Comparison of ENCODE assay signal across 18 mouse cellular contexts in the genomic region with DNA sequence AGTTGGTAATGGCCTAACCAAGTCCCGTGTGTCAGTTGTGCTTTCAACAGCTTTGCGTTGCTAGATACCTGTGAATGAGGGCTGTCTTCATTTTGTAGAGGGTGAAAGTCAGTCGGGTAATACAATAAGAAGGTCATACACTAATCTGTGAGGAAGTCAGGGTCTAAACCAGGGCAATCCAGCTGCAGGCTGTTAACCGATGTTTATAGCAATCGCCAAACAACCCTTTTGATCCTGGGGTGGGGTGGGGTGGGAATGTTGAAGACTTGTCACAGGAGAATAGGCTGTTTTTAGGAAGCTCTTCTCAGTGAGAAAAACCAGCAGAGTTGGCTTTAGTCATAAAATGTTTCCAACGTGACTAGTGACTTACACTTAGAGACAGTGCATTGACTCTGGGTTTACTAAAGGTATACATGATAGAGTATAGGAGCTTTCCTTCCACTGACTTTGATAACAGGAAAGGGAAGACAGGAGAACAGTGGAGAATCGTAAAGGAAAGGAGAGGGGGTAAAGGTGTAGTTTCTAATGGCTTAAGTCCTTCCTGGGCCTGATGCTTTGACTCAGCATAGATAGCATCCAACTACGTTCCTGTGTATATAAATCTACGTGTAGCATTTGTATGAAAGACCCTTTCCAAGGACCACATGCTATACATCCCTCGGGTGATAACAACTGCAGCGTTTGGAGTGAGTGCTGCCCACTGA.
DNase-seq lines count a peak whose midpoint lies in the region; ATAC-seq and TF ChIP-seq lines count a peak whose summit lies in the region.
"Had no signal": no experiment of that assay in that cellular context is flagged by ENCODE, and none has a peak within 500 bp of the region (broad histone marks: within the 10 kb centered on the region; RNA-seq: fewer than 3 reads in every experiment).

No protein-coding gene starts in this region.

- no peak for ATAC-seq in heart, embryonic 13.5 days (ENCODE audit: extremely low read depth, insufficient number of reproducible peaks, low FRiP score, low TSS enrichment)
- peak; percentile 69; the same call in 1 of the 2 replicates for ATAC-seq in stomach, embryonic 15.5 days (ENCODE audit: insufficient read depth, low FRiP score, low read depth)
- no peak for ATAC-seq in stomach, postnatal 0 days (ENCODE audit: low FRiP score, low TSS enrichment)
- peak; percentile 37; the same call in 1 of the 2 replicates for ATAC-seq in intestine, postnatal 0 days
- ATAC-seq: midbrain, embryonic 16.5 days had no signal

- H3K27me3 ChIP-seq in heart, embryonic 13.5 days (replicated peaks) = no peaks in the 10 kb centered on the region
- H3K27me3 ChIP-seq in stomach, embryonic 15.5 days (replicated peaks) = no peaks in the 10 kb centered on the region
- no peaks in the 10 kb centered on the region for H3K27me3 ChIP-seq in stomach, postnatal 0 days (ENCODE audit: control insufficient read depth, insufficient read depth, low read length)
- no peaks in the 10 kb centered on the region for H3K27me3 ChIP-seq in intestine, postnatal 0 days (replicated peaks; ENCODE audit: control insufficient read depth, insufficient read depth, low read length)
- no peaks in the 10 kb centered on the region for H3K27me3 ChIP-seq in small intestine, adult 2 months (ENCODE audit: control insufficient read depth, insufficient read depth, low read length)

- H3K4me2 ChIP-seq in heart, embryonic 13.5 days = no peak overlapping the region
- 0 out of 2 replicates have a peak overlapping the region, but pooled peaks have one; percentile 2 for H3K4me2 ChIP-seq in stomach, embryonic 15.5 days
- H3K4me2 ChIP-seq in stomach, postnatal 0 days (replicated peaks; ENCODE audit: low read depth) = no peak overlapping the region
- H3K4me2 ChIP-seq in intestine, postnatal 0 days (replicated peaks; ENCODE audit: low read depth) = no peak overlapping the region

- no peak for TF ChIP-seq CTCF in stomach, postnatal 0 days (IDR thresholded peaks at IDR 0.05; ENCODE audit: low read depth)
- no peak for TF ChIP-seq CTCF in intestine, postnatal 0 days (IDR thresholded peaks at IDR 0.05; ENCODE audit: low read depth)
- TF ChIP-seq CTCF in small intestine, adult 2 months (IDR thresholded peaks at IDR 0.05; ENCODE audit: extremely low read depth, insufficient read length, insufficient replicate concordance, low read depth, low read length) = no peak
- no peak for TF ChIP-seq CTCF in lung, adult 2 months (IDR thresholded peaks at IDR 0.05; ENCODE audit: insufficient read depth, low read length)

- DNase-seq in heart, postnatal 10 days = no peak
- DNase-seq in stomach, postnatal 0 days (ENCODE audit: low spot score) = no peak
- no peak for DNase-seq in lung, adult 2 months
- DNase-seq in embryo, embryonic 10.5 days (ENCODE audit: low spot score) = no peak
- DNase-seq: adrenal gland, postnatal 10 days; cerebellum, adult 2 months; gastrocnemius, postnatal 36 days; kidney, postnatal 25 days; layer of hippocampus, adult 9-11 months; lung, adult 18-20 months; right cerebral cortex, postnatal 25 days had no signal

- peaks cover 52% of the 10 kb centered on the region for H3K4me1 ChIP-seq in heart, embryonic 13.5 days
- H3K4me1 ChIP-seq in stomach, embryonic 15.5 days = peaks cover 10% of the 10 kb centered on the region; the same call in 1 of the 2 replicates
- H3K4me1 ChIP-seq in stomach, postnatal 0 days (replicated peaks; ENCODE audit: control insufficient read depth, insufficient read depth) = no peaks in the 10 kb centered on the region
- H3K4me1 ChIP-seq in intestine, postnatal 0 days (replicated peaks; ENCODE audit: control insufficient read depth, insufficient read depth, low read length) = peaks cover 14% of the 10 kb centered on the region
- H3K4me1 ChIP-seq in small intestine, adult 2 months (ENCODE audit: control insufficient read depth, insufficient read depth, insufficient read length, low read length) = peaks cover 34% of the 10 kb centered on the region
- no peaks in the 10 kb centered on the region for H3K4me1 ChIP-seq in lung, adult 2 months (ENCODE audit: control insufficient read depth, insufficient read depth, low read length)

- TF ChIP-seq POLR2A in small intestine, adult 2 months (IDR thresholded peaks at IDR 0.05; ENCODE audit: low read depth, low read length) = no peak
- no peak for TF ChIP-seq POLR2A in lung, adult 2 months (IDR thresholded peaks at IDR 0.05; ENCODE audit: borderline replicate concordance, extremely low read depth, low read depth, low read length)

- H3K4me3 ChIP-seq in heart, embryonic 13.5 days = no peak overlapping the region
- no peak overlapping the region for H3K4me3 ChIP-seq in stomach, embryonic 15.5 days (replicated peaks)
- no peak overlapping the region for H3K4me3 ChIP-seq in stomach, postnatal 0 days (ENCODE audit: low read depth, low read length)
- no peak overlapping the region for H3K4me3 ChIP-seq in intestine, postnatal 0 days (ENCODE audit: low read depth, low read length)
- H3K4me3 ChIP-seq in small intestine, adult 2 months (ENCODE audit: low read depth, low read length) = no peak overlapping the region
- H3K4me3 ChIP-seq in lung, adult 2 months (replicated peaks; ENCODE audit: extremely low read depth, low read depth, low read length) = no peak overlapping the region

- H3K36me3 ChIP-seq in heart, embryonic 13.5 days = no peaks in the 10 kb centered on the region
- no peaks in the 10 kb centered on the region for H3K36me3 ChIP-seq in stomach, embryonic 15.5 days
- H3K36me3 ChIP-seq in stomach, postnatal 0 days (ENCODE audit: control insufficient read depth, insufficient read depth, low read length) = no peaks in the 10 kb centered on the region
- H3K36me3 ChIP-seq in intestine, postnatal 0 days (ENCODE audit: control insufficient read depth, insufficient read depth) = no peaks in the 10 kb centered on the region
- H3K36me3 ChIP-seq in small intestine, adult 2 months (ENCODE audit: control insufficient read depth, insufficient read depth, low read length) = no peaks in the 10 kb centered on the region
- H3K36me3 ChIP-seq: G1E had no signal

- H3K9ac ChIP-seq in heart, embryonic 13.5 days = peak overlapping the region; percentile 14; the same call in 1 of the 2 replicates
- H3K9ac ChIP-seq in stomach, embryonic 15.5 days = no peak overlapping the region
- H3K9ac ChIP-seq in stomach, postnatal 0 days (ENCODE audit: low read length) = no peak overlapping the region
- no peak overlapping the region for H3K9ac ChIP-seq in intestine, postnatal 0 days (ENCODE audit: low read depth, low read length)

- H3K9me3 ChIP-seq in heart, embryonic 13.5 days = no peaks in the 10 kb centered on the region
- no peaks in the 10 kb centered on the region for H3K9me3 ChIP-seq in stomach, embryonic 15.5 days
- H3K9me3 ChIP-seq in stomach, postnatal 0 days (ENCODE audit: control insufficient read depth, low read length) = no peaks in the 10 kb centered on the region
- no peaks in the 10 kb centered on the region for H3K9me3 ChIP-seq in intestine, postnatal 0 days (ENCODE audit: control insufficient read depth)
- H3K9me3 ChIP-seq: G1E had no signal

- TF ChIP-seq EP300 in stomach, postnatal 0 days (optimal IDR thresholded peaks at IDR 0.05) = no peak

- 29% methylated on average over 11 of the region's 11 CpGs for WGBS in heart, embryonic 13.5 days
- 33% methylated on average over 11 of the region's 11 CpGs for WGBS in stomach, embryonic 15.5 days
- 45% methylated on average over 11 of the region's 11 CpGs for WGBS in stomach, postnatal 0 days
- WGBS in intestine, postnatal 0 days = 18% methylated on average over 11 of the region's 11 CpGs
- WGBS in small intestine, adult 2 months = 27% methylated on average over 11 of the region's 11 CpGs
- 64% methylated on average over 11 of the region's 11 CpGs for WGBS in lung, adult 2 months

- H3K27ac ChIP-seq in heart, embryonic 13.5 days (replicated peaks) = peak overlapping the region; percentile 39; the same call in 1 of the 2 replicates
- H3K27ac ChIP-seq in stomach, embryonic 15.5 days = 0 out of 2 replicates have a peak overlapping the region, but pooled peaks have one; percentile 11
- H3K27ac ChIP-seq in stomach, postnatal 0 days (replicated peaks) = no peak overlapping the region
- H3K27ac ChIP-seq in intestine, postnatal 0 days (ENCODE audit: low read depth, low read length) = no peak overlapping the region
- peak overlapping the region; percentile 72 for H3K27ac ChIP-seq in small intestine, adult 2 months (ENCODE audit: insufficient read depth, low read depth, low read length)
- H3K27ac ChIP-seq: macrophage had no signal

- intact Hi-C loops in heart, postnatal 10 days (cut with DNase I) = no loop called here

Comparison
In these comparisons a context has a peak if more than half of its experiments do, and no peak if none do; other contexts are left out.
1. ATAC-seq: peak in stomach, embryonic 15.5 days (single experiment) and intestine, postnatal 0 days (single experiment); none in heart, embryonic 13.5 days (single experiment) and stomach, postnatal 0 days (single experiment).
2. H3K27ac ChIP-seq: peak in heart, embryonic 13.5 days (single experiment), stomach, embryonic 15.5 days (single experiment) and small intestine, adult 2 months (single experiment); none in stomach, postnatal 0 days (single experiment) and intestine, postnatal 0 days (single experiment).